Mouse (Mus musculus) heart, embryonic 16.5 days (tissue): Measurements from ENCODE around the gene Lrrc75b. TPM values are rescaled to one million over a fixed set of nuclear protein-coding genes. Genes with fewer than 3 reads are reported as not detected.

Experiments used
- ATAC-seq: fragments of 200-750 bp; cut with Nextera tagmentation; replicated peaks from 2 replicates; pipeline ENCODE4 v1.8.0; 2017; ENCODE audit warnings: moderate number of reproducible peaks; ENCODE audit not compliant: insufficient read depth, low FRiP score; ENCODE audit errors: extremely low read depth
- H3K27ac ChIP-seq: fragments of 300-500 bp; sonication (generic); 2 replicates; pipeline ENCODE4 v1.5.1; 2014; ENCODE audit warnings: mild to moderate bottlenecking, low read length, control low read depth, moderate library complexity
- H3K27me3 ChIP-seq: fragments of 300-500 bp; sonication (generic); 2 replicates; pipeline ENCODE4 v1.6.1; 2014; ENCODE audit warnings: low read length, mixed read lengths; ENCODE audit not compliant: control insufficient read depth, insufficient read depth
- H3K36me3 ChIP-seq: fragments of 300-500 bp; sonication (generic); 2 replicates; pipeline ENCODE4 v1.6.1; 2014; ENCODE audit not compliant: control insufficient read depth, insufficient read depth
- H3K4me1 ChIP-seq: fragments of 300-500 bp; sonication (generic); 2 replicates; pipeline ENCODE4 v1.6.1; 2014; ENCODE audit warnings: low read length, mixed read lengths; ENCODE audit not compliant: control insufficient read depth, insufficient read depth
- H3K4me2 ChIP-seq: fragments of 300-500 bp; sonication (generic); 2 replicates; pipeline ENCODE4 v1.6.1; 2014; ENCODE audit warnings: low read depth, mild to moderate bottlenecking, control low read depth, low read length
- H3K4me3 ChIP-seq: fragments of 300-500 bp; sonication (generic); 2 replicates; pipeline ENCODE4 v1.5.1; 2014; ENCODE audit warnings: mild to moderate bottlenecking, control low read depth, low read length
- H3K9ac ChIP-seq: fragments of 300-500 bp; sonication (generic); 2 replicates; pipeline ENCODE4 v1.6.1; 2014; ENCODE audit warnings: low read length, control low read depth
- H3K9me3 ChIP-seq: fragments of 300-500 bp; sonication (generic); replicated peaks from 2 replicates; pipeline ENCODE4 v1.6.1; 2016; ENCODE audit warnings: low read length; ENCODE audit not compliant: control insufficient read depth
- WGBS: fragments of 180-500 bp; shearing (Covaris S2); extraction: QIAGEN DNeasy Blood & Tissue Kit; methylation state at CpG from one replicate; pipeline ENCODE4 v1.1.7; 2014; 5-methylcytosine and 5-hydroxymethylcytosine counted together
- polyA plus RNA-seq: library from polyadenylated mRNA; unstranded; fragments of >200 nt; fragmentation: Nextera tagmentation; extraction: Ambion mirVana; gene quantifications from 2 replicates; pipeline ENCODE4 v1.2.1, GENCODE M21; 2015

Gene Lrrc75b
- polyA plus RNA-seq, 1 experiment from 2014 or later, result 2.7 TPM

DNA sequence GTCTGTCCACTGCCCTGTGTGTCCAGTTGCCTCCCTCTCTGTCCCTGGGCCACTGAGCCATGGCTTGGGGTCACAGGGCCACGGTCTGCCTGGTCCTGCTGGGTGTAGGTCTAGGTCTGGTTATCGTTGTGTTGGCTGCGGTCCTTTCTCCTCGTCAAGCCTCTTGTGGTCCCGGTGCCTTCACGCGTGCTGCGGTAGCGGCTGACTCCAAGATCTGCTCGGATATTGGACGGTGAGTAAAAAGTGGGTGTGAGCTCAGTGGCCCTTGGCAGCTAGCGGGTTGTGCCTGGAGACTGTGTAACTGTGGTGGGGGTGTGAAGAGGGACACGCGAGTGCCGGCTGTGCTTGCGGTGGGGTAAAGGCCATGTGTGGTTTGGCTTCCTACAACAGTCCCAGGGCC is 29.5 kb upstream of the Lrrc75b start:
- Histone ChIP-seq H3K9me3 (no peaks in the 10 kb centered on the region), H3K36me3 (no peaks in the 10 kb centered on the region), H3K27me3 (no peaks in the 10 kb centered on the region; the same call in 1 of the 2 replicates), H3K4me1 (peaks cover 39% of the 10 kb centered on the region), H3K4me3 (peak overlapping the region; percentile 45), H3K9ac (peak overlapping the region; percentile 66), H3K27ac (peak overlapping the region; percentile 85), H3K4me2 (peak overlapping the region; percentile 56)
- ATAC-seq, result 0 out of 2 replicates have a peak, but pooled peaks have one; percentile 0
- 37% methylated on average over 16 of the region's 16 CpGs for WGBS

DNA sequence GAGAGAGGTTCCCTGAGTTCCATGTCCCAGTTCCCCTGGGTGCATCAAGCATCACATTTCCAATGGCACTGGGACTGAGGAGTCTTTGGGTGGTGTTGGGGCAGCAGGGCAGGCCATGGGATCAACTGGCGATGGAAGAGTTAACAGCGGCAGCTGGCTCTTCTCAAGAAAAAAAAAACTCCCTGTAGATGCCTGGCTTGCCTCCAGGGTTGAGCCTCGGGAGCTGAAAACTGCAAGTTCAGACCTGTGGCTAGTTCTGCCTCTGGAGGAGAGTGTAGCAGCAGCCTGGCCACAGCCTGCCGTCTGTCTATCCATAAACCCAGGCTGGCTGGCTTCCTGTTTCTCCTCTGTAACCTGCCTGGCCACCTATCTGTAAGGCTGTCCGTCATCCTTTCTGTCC is 29.0 kb upstream of the Lrrc75b start, which contains the start of gene Ggt5:
Ggt5 (plus strand) TSS at position 212 of the 400 bp plus-strand sequence.
- 0 out of 2 replicates have a peak, but pooled peaks have one; percentile 19 for ATAC-seq

DNA sequence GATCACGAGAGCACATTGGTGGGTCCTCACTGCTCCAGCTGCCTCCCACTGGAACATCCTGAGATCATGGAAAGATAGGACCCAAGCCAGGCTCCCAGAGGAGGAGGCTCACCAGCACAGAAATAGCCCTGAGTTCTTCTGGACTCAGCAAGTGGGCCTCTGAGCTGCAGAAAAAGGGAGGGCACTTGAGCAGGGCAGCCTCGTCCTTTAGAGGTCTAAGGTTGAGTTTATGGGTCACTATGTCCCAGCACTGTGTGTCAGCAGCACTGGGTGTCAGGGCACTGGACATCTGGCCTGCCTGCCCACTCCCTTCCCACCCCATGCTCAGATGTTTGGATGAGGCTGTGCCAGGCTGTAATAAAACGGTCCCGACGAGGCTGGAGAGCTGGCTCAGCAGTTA is 28.2 kb upstream of the Lrrc75b start:
- 51% methylated on average over 5 of the region's 5 CpGs for WGBS
- no peaks in the 10 kb centered on the region for H3K9me3 ChIP-seq
- ATAC-seq, result no peak
- H3K27ac ChIP-seq, result peak overlapping the region; percentile 74
- no peaks in the 10 kb centered on the region for H3K36me3 ChIP-seq
- H3K4me3 ChIP-seq, result no peak overlapping the region
- no peak overlapping the region for H3K9ac ChIP-seq
- no peak overlapping the region for H3K4me2 ChIP-seq
- H3K4me1 ChIP-seq, result peaks cover 39% of the 10 kb centered on the region
- peaks cover 5% of the 10 kb centered on the region; the same call in 1 of the 2 replicates for H3K27me3 ChIP-seq

More for the DNA sequence above, 29.0 kb upstream of the Lrrc75b start, which contains the start of gene Ggt5:
- 11% methylated on average over 5 of the region's 5 CpGs for WGBS
- peak within 1 kb of the TSS; percentile 85 for H3K27ac ChIP-seq
- H3K36me3 ChIP-seq, result no peaks in the 10 kb centered on the region
- peaks cover 2% of the 10 kb centered on the region; the same call in 1 of the 2 replicates for H3K27me3 ChIP-seq
- H3K9ac ChIP-seq, result peak within 1 kb of the TSS; percentile 66
- H3K9me3 ChIP-seq, result no peaks in the 10 kb centered on the region
- peaks cover 39% of the 10 kb centered on the region for H3K4me1 ChIP-seq
- H3K4me2 ChIP-seq, result peak within 1 kb of the TSS; percentile 56
- H3K4me3 ChIP-seq, result peak within 1 kb of the TSS; percentile 45

DNA sequence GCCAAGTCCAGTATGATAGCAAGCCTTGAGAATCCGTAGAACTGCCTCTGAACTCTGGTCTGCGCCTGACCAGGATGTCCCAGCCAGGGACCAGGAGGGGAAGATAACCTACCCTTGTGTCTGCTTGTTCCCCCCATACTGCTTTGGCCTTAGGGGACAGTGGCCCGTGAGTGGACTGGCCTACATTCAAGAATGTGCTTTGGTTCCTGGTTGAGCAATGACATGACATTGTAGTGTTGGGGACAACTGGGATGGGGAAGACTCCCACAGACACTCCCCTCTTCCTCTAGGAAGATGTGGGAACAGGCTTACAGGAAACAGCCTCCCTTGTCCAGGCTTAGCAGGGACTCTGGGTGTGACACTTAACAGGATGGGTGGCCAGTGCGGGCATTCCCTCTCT is 27.7 kb upstream of the Lrrc75b start:
- Histone ChIP-seq H3K27me3 (peaks cover 5% of the 10 kb centered on the region; the same call in 1 of the 2 replicates), H3K4me3 (no peak overlapping the region), H3K9me3 (no peaks in the 10 kb centered on the region), H3K4me1 (peaks cover 39% of the 10 kb centered on the region), H3K27ac (peak overlapping the region; percentile 74), H3K4me2 (no peak overlapping the region), H3K36me3 (no peaks in the 10 kb centered on the region), H3K9ac (no peak overlapping the region)
- 51% methylated on average over 4 of the region's 4 CpGs for WGBS
- ATAC-seq, result peak; percentile 24; the same call in 1 of the 2 replicates

DNA sequence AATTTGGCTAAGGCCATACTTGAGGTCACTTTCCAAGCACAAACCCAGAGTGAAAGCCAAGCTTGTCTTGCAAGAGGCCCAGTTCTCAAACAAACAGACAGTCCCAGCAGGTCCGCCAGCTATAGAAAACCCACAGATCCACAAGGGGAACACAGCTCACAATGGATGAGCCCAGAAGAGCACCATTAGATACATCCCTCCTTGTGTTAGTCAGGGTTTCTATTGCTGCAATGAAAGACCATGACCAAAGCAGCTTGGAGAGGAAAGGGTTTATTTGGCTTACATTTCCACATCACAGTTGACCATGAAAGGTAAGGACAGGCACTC is 26.4 kb upstream of the Lrrc75b start:
- no peaks in the 10 kb centered on the region for H3K36me3 ChIP-seq
- no peak for ATAC-seq
- no peaks in the 10 kb centered on the region for H3K9me3 ChIP-seq
- no peak overlapping the region for H3K9ac ChIP-seq
- 79% methylated on average over 1 of the region's 1 CpGs for WGBS
- H3K27ac ChIP-seq, result no peak overlapping the region
- no peak overlapping the region for H3K4me2 ChIP-seq
- H3K4me3 ChIP-seq, result no peak overlapping the region
- H3K4me1 ChIP-seq, result peaks cover 34% of the 10 kb centered on the region
- H3K27me3 ChIP-seq, result peaks cover 5% of the 10 kb centered on the region; the same call in 1 of the 2 replicates

DNA sequence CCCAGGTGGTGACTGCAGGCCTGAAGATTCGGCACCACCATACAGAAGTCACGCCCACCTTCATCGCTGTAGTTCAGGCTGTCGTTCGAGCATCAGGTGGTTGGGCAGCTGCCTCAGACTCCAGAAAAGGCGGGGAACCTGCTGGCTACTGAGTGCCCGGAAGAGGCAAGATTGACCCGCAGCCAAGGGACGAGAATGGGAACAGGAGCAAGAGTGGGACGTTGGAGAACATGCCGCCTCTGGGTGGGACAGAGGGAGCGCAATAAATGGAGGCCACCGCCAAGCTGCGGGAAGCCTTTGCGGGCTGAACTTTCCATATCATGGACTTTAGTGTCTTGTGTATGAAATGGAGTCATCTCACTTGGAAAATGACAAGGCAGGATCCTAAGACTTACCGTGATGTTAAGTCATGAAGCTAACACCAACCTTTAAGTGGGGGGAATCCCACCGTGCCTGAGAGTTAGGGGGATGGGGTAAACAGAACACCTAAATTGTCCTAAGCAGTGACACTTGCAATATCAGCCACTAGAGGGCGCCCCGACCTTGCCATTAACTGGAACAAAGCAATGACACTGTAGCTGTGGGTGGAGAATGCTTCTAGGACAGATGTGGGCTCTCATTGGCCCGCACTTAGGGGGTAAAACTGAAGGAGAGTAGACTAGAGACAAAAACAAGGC is 25.9 kb upstream of the Lrrc75b start:
- 18% methylated on average over 20 of the region's 20 CpGs for WGBS
- Histone ChIP-seq H3K36me3 (no peaks in the 10 kb centered on the region), H3K27me3 (peaks cover 5% of the 10 kb centered on the region; the same call in 1 of the 2 replicates), H3K9ac (no peak overlapping the region), H3K4me3 (0 out of 2 replicates have a peak overlapping the region, but pooled peaks have one; percentile 13), H3K9me3 (no peaks in the 10 kb centered on the region), H3K4me2 (peak overlapping the region; percentile 24), H3K27ac (no peak overlapping the region), H3K4me1 (peaks cover 32% of the 10 kb centered on the region)
- 0 out of 2 replicates have a peak, but pooled peaks have one; percentile 23 for ATAC-seq

DNA sequence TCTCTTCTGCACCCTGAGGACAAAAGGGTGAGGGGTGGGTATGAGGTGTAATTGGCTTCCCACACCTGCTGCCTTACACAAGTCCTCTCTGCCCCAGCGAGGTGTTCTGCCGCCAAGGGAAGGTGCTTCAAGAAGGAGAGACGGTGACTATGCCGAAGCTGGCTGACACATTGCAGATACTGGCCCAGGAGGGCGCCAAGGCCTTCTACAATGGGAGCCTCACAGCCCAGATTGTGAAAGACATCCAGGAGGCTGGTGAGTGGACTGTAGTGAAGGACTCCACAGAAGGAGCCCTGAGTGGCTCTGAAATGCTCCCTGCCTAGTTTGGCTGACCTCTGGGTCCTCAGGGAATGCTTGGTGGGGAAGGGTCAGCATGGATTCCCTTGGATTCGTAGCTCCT is 19.0 kb upstream of the Lrrc75b start:
- Histone ChIP-seq H3K27ac (no peak overlapping the region), H3K36me3 (no peaks in the 10 kb centered on the region), H3K27me3 (0 out of 2 replicates have a peak, but pooled peaks cover 3% of the 10 kb centered on the region), H3K4me2 (no peak overlapping the region), H3K4me3 (no peak overlapping the region), H3K9me3 (no peaks in the 10 kb centered on the region), H3K9ac (no peak overlapping the region), H3K4me1 (no peaks in the 10 kb centered on the region)
- WGBS, result 77% methylated on average over 6 of the region's 6 CpGs
- ATAC-seq, result no peak

DNA sequence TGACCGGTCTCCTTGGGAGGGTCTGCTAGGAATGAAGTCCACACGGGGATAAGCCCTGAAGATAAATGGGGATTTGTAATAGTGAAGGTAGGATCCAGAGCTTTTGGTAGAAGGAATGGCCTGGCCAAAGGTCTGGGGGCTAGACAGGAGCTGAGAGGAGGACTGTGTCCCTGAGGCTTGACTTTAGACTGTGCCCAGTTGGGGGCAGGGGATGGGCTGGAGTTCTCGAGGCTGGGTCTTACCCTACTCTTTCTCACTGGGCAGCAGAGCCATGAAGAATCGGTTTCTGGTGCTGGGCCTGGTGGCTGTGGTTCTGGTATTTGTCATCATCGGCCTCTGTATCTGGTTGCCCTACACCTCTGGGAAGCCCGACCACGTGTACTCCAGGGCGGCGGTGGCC is 13.8 kb upstream of the Lrrc75b start:
- no peaks in the 10 kb centered on the region for H3K9me3 ChIP-seq
- no peak for ATAC-seq
- H3K9ac ChIP-seq, result no peak overlapping the region
- 90% methylated on average over 9 of the region's 9 CpGs for WGBS
- no peaks in the 10 kb centered on the region for H3K4me1 ChIP-seq
- H3K36me3 ChIP-seq, result no peaks in the 10 kb centered on the region
- H3K27me3 ChIP-seq, result no peaks in the 10 kb centered on the region
- H3K4me3 ChIP-seq, result no peak overlapping the region
- H3K27ac ChIP-seq, result no peak overlapping the region
- H3K4me2 ChIP-seq, result no peak overlapping the region

DNA sequence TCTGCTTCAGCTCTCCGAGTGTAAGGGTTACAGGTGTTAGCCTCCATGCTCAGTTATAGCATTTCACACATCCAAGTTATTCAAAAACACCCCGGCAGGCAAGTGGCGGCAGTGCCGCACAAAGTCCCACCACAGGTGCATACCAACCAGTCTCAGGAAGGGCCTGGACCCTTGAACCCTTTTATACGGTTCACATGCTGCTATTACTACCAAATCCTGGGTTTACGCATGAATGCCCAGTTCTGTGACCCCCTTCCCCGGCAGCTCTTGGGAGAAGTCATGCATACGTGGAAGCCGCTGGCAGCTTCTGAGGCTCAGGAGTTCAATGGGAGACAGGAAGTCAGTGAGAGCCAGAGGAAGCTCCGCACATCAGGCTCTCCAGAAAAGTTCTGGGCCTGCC is 13.1 kb upstream of the Lrrc75b start:
- 77% methylated on average over 10 of the region's 10 CpGs for WGBS
- H3K36me3 ChIP-seq, result no peaks in the 10 kb centered on the region

More for the DNA sequence above, 13.1 kb upstream of the Lrrc75b start:
- ATAC-seq, result no peak
- no peak overlapping the region for H3K4me3 ChIP-seq
- no peak overlapping the region for H3K9ac ChIP-seq
- H3K27me3 ChIP-seq, result no peaks in the 10 kb centered on the region
- peaks cover 4% of the 10 kb centered on the region; the same call in 1 of the 2 replicates for H3K4me1 ChIP-seq
- no peaks in the 10 kb centered on the region for H3K9me3 ChIP-seq
- H3K4me2 ChIP-seq, result no peak overlapping the region
- H3K27ac ChIP-seq, result no peak overlapping the region
